Mouse (Mus musculus): ENCODE measurements around the gene Pfkm. TPM values are rescaled to one million over a fixed set of nuclear protein-coding genes. Genes with fewer than 3 reads are reported as not detected.

The Pfkm gene
- polyA plus RNA-seq, 1 experiment from 2014 or later, result 106 TPM

DNA sequence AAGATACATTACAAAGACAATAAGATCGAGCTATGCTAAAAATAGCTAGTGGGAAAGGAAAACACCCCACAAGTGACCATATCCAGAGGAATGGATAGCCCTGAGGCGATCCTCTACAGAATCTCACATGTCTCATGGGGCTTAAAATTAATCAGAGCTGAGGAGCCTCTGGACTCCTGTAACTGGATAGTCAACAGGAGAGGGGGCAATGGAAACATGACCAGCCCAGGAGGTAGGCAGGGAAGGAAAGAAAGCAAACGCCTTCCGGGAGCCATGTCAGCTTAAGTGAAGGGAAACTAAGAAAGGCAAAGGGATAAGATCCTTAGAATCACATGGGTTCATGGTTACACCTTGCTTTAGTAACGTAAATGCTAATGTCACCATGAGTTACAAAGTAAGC is 48.4 kb downstream of the Pfkm start:
- H3K36me3 ChIP-seq (ENCODE audit: control insufficient read depth, insufficient read depth, low read length), result peaks cover 31% of the 10 kb centered on the region
- H3K27ac ChIP-seq (ENCODE audit: low read depth, low read length), result no peak overlapping the region
- no peak for ATAC-seq
- no peak overlapping the region for H3K4me3 ChIP-seq (ENCODE audit: low read length)
- H3K4me2 ChIP-seq (ENCODE audit: low read length), result no peak overlapping the region
- no peaks in the 10 kb centered on the region for H3K27me3 ChIP-seq (replicated peaks; ENCODE audit: control insufficient read depth, insufficient read depth, low read length)
- H3K9ac ChIP-seq (ENCODE audit: low read depth, low read length), result no peak overlapping the region
- WGBS, result 97% methylated on average over 5 of the region's 5 CpGs
- peaks cover 9% of the 10 kb centered on the region for H3K4me1 ChIP-seq (ENCODE audit: control insufficient read depth, insufficient read depth, low read depth, low read length)
- no peaks in the 10 kb centered on the region for H3K9me3 ChIP-seq (ENCODE audit: control insufficient read depth, low read length)

DNA sequence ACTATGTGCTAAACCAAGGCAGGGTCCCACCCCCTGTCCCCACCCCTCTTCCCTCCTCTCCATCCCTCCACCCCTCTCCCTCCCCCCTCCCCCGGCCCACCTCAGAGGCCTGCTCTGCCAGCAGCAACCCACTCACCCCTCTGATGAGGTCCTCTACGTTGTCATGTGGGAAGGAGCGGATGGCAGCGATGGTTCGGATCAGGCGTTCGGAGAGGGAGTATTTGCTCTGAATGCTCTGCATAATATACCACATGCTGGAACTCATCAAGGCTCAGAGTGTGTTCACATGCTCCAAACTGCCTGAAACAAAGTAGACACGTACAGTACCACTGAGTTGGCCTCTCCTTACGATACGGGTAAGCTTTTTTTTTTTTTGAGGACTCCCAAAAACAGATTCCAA is 50.1 kb downstream of the Pfkm start:
- Histone ChIP-seq H3K4me3 (ENCODE audit: low read length) (no peak overlapping the region), H3K9ac (ENCODE audit: low read depth, low read length) (no peak overlapping the region), H3K4me2 (ENCODE audit: low read length) (no peak overlapping the region), H3K27ac (ENCODE audit: low read depth, low read length) (no peak overlapping the region), H3K4me1 (ENCODE audit: control insufficient read depth, insufficient read depth, low read depth, low read length) (peaks cover 12% of the 10 kb centered on the region), H3K9me3 (ENCODE audit: control insufficient read depth, low read length) (no peaks in the 10 kb centered on the region), H3K36me3 (ENCODE audit: control insufficient read depth, insufficient read depth, low read length) (peaks cover 18% of the 10 kb centered on the region), H3K27me3 (replicated peaks; ENCODE audit: control insufficient read depth, insufficient read depth, low read length) (no peaks in the 10 kb centered on the region)
- WGBS, result 80% methylated on average over 10 of the region's 10 CpGs
- ATAC-seq, result no peak

GRCm38 (mm10) chr15:98144861-98145507 is 52.6 kb downstream of the Pfkm start:
- Histone ChIP-seq H3K4me2 (ENCODE audit: low read length) (peak overlapping the region; percentile 71), H3K9ac (ENCODE audit: low read depth, low read length) (peak overlapping the region; percentile 100), H3K4me3 (ENCODE audit: low read length) (peak overlapping the region; percentile 98), H3K9me3 (ENCODE audit: control insufficient read depth, low read length) (no peaks in the 10 kb centered on the region), H3K27ac (ENCODE audit: low read depth, low read length) (peak overlapping the region; percentile 82), H3K27me3 (replicated peaks; ENCODE audit: control insufficient read depth, insufficient read depth, low read length) (no peaks in the 10 kb centered on the region), H3K36me3 (ENCODE audit: control insufficient read depth, insufficient read depth, low read length) (peaks cover 16% of the 10 kb centered on the region), H3K4me1 (ENCODE audit: control insufficient read depth, insufficient read depth, low read depth, low read length) (peaks cover 12% of the 10 kb centered on the region)
- WGBS, result 2% methylated on average over 33 of the region's 36 CpGs
- peak; percentile 37 for ATAC-seq

- Histone ChIP-seq H3K9me3 (ENCODE audit: control insufficient read depth, low read length) (no peaks in the 10 kb centered on the region), H3K4me3 (ENCODE audit: low read length) (peak overlapping the region; percentile 98), H3K4me1 (ENCODE audit: control insufficient read depth, insufficient read depth, low read depth, low read length) (peaks cover 12% of the 10 kb centered on the region), H3K27me3 (replicated peaks; ENCODE audit: control insufficient read depth, insufficient read depth, low read length) (no peaks in the 10 kb centered on the region), H3K27ac (ENCODE audit: low read depth, low read length) (peak overlapping the region; percentile 82), H3K9ac (ENCODE audit: low read depth, low read length) (peak overlapping the region; percentile 100), H3K4me2 (ENCODE audit: low read length) (peak overlapping the region; percentile 71), H3K36me3 (ENCODE audit: control insufficient read depth, insufficient read depth, low read length) (peaks cover 11% of the 10 kb centered on the region)
- ATAC-seq, result peak; percentile 99
- WGBS, result 1% methylated on average over 38 of the region's 38 CpGs
Measured at GRCm38 (mm10) chr15:98145559-98146181, 53.3 kb downstream of the Pfkm start.

DNA sequence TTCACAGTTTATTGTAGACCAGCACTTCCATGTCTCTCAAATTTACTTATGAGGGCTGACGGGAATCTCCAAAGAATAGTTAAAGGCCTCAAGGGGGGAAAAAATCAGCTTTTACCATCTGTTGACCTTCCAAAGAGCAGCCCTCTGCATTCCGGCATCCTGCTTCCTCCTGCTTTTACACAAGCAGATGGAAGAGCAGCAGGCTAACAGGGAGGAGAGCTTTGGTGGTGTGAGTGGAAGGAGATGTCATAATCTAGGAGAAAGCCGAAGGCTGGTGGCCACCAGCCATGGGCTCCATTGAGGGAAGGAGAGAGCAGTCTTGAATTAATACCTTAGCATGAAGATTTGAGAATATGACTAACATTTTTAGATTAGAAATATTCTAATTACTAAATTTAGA is 56.0 kb downstream of the Pfkm start:
- 75% methylated on average over 3 of the region's 3 CpGs for WGBS
- no peak for ATAC-seq
- no peak overlapping the region for H3K27ac ChIP-seq (ENCODE audit: low read depth, low read length)
- no peak overlapping the region for H3K4me2 ChIP-seq (ENCODE audit: low read length)
- no peak overlapping the region for H3K9ac ChIP-seq (ENCODE audit: low read depth, low read length)
- H3K36me3 ChIP-seq (ENCODE audit: control insufficient read depth, insufficient read depth, low read length), result no peaks in the 10 kb centered on the region
- H3K27me3 ChIP-seq (replicated peaks; ENCODE audit: control insufficient read depth, insufficient read depth, low read length), result no peaks in the 10 kb centered on the region
- no peaks in the 10 kb centered on the region for H3K9me3 ChIP-seq (ENCODE audit: control insufficient read depth, low read length)
- H3K4me1 ChIP-seq (ENCODE audit: control insufficient read depth, insufficient read depth, low read depth, low read length), result peaks cover 12% of the 10 kb centered on the region
- no peak overlapping the region for H3K4me3 ChIP-seq (ENCODE audit: low read length)

GRCm38 (mm10) chr15:98149166-98149602 is 56.8 kb downstream of the Pfkm start:
- H3K36me3 ChIP-seq (ENCODE audit: control insufficient read depth, insufficient read depth, low read length), result no peaks in the 10 kb centered on the region
- H3K4me1 ChIP-seq (ENCODE audit: control insufficient read depth, insufficient read depth, low read depth, low read length), result peaks cover 10% of the 10 kb centered on the region
- no peaks in the 10 kb centered on the region for H3K9me3 ChIP-seq (ENCODE audit: control insufficient read depth, low read length)
- WGBS, result 79% methylated on average over 10 of the region's 10 CpGs
- ATAC-seq, result no peak
- H3K4me3 ChIP-seq (ENCODE audit: low read length), result no peak overlapping the region
- no peak overlapping the region for H3K27ac ChIP-seq (ENCODE audit: low read depth, low read length)
- H3K9ac ChIP-seq (ENCODE audit: low read depth, low read length), result no peak overlapping the region
- H3K4me2 ChIP-seq (ENCODE audit: low read length), result no peak overlapping the region
- H3K27me3 ChIP-seq (replicated peaks; ENCODE audit: control insufficient read depth, insufficient read depth, low read length), result no peaks in the 10 kb centered on the region

DNA sequence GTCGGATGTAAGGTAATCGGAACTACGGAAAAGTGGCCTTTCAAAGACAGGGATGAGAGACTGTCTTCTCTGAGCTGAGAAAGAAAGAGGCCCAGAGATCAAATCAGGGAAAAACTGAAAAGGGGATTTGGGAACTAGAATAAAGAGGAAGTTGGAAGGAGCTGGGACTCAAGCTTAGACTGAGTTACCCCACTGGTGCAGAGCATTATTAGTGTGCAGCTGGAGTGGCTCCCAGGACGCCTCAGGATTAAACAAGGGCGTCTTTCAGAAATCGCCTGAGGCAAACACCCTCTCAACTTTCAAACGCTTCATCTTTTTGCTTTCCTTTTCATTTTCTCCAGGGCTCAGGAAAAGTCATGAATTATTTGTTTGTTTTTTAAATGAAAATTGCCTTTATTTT is 60.5 kb downstream of the Pfkm start:
- Histone ChIP-seq H3K27me3 (replicated peaks; ENCODE audit: control insufficient read depth, insufficient read depth, low read length) (no peaks in the 10 kb centered on the region), H3K27ac (ENCODE audit: low read depth, low read length) (no peak overlapping the region), H3K9ac (ENCODE audit: low read depth, low read length) (no peak overlapping the region), H3K4me3 (ENCODE audit: low read length) (no peak overlapping the region), H3K36me3 (ENCODE audit: control insufficient read depth, insufficient read depth, low read length) (no peaks in the 10 kb centered on the region), H3K9me3 (ENCODE audit: control insufficient read depth, low read length) (no peaks in the 10 kb centered on the region), H3K4me2 (ENCODE audit: low read length) (no peak overlapping the region), H3K4me1 (ENCODE audit: control insufficient read depth, insufficient read depth, low read depth, low read length) (no peaks in the 10 kb centered on the region)
- 70% methylated on average over 7 of the region's 7 CpGs for WGBS
- ATAC-seq, result no peak

- Histone ChIP-seq H3K4me2 (ENCODE audit: low read length) (no peak overlapping the region), H3K27ac (ENCODE audit: low read depth, low read length) (no peak overlapping the region), H3K36me3 (ENCODE audit: control insufficient read depth, insufficient read depth, low read length) (no peaks in the 10 kb centered on the region), H3K27me3 (replicated peaks; ENCODE audit: control insufficient read depth, insufficient read depth, low read length) (no peaks in the 10 kb centered on the region), H3K9ac (ENCODE audit: low read depth, low read length) (no peak overlapping the region), H3K4me3 (ENCODE audit: low read length) (no peak overlapping the region), H3K4me1 (ENCODE audit: control insufficient read depth, insufficient read depth, low read depth, low read length) (no peaks in the 10 kb centered on the region), H3K9me3 (ENCODE audit: control insufficient read depth, low read length) (no peaks in the 10 kb centered on the region)
- no peak for ATAC-seq
- 37% methylated on average over 3 of the region's 3 CpGs for WGBS
Measured at GRCm38 (mm10) chr15:98153625-98154024, 61.2 kb downstream of the Pfkm start.

- Histone ChIP-seq H3K4me3 (ENCODE audit: low read length) (no peak overlapping the region), H3K27ac (ENCODE audit: low read depth, low read length) (no peak overlapping the region), H3K4me2 (ENCODE audit: low read length) (no peak overlapping the region), H3K4me1 (ENCODE audit: control insufficient read depth, insufficient read depth, low read depth, low read length) (no peaks in the 10 kb centered on the region), H3K9me3 (ENCODE audit: control insufficient read depth, low read length) (no peaks in the 10 kb centered on the region), H3K9ac (ENCODE audit: low read depth, low read length) (no peak overlapping the region), H3K36me3 (ENCODE audit: control insufficient read depth, insufficient read depth, low read length) (no peaks in the 10 kb centered on the region), H3K27me3 (replicated peaks; ENCODE audit: control insufficient read depth, insufficient read depth, low read length) (no peaks in the 10 kb centered on the region)
- no peak for ATAC-seq
- WGBS, result 63% methylated on average over 4 of the region's 4 CpGs
Measured at GRCm38 (mm10) chr15:98154146-98154545, 61.8 kb downstream of the Pfkm start.

Measured in hindbrain, embryonic 16.5 days (tissue).